Mouse (Mus musculus): ENCODE results near the gene Acsf3. TPM values are rescaled to one million over a fixed set of nuclear protein-coding genes. Genes with fewer than 3 reads are reported as not detected.
A peak's percentile ranks its signal among the peaks of the same experiment; 100 is the strongest.

Gene Acsf3
- polyA plus RNA-seq, 1 experiment from 2014 or later: 17.5 TPM

DNA sequence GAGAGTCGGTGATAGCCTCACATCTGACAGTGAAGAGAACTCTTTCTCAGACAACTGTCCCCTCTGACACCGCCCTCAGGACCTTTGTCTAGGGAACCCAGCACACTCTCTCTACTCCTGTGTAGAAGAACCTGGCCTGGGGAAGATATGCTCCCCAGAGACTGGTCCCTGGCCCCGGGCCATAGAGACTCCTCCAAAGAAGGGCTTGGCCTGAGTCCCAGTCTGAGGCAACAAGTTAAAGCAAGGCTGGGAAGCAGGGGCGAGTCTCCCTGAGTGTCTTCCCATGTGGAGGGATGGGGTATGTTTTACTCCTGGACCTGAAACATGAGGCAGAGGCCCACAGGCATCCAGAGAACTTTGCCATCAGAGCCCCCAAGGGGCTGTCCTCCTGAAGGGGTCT, 70.4 kb downstream of the Acsf3 start:
- Histone ChIP-seq H3K36me3 (ENCODE audit: control insufficient read depth, insufficient read depth, low read length) (no peaks in the 10 kb centered on the region), H3K4me1 (ENCODE audit: control insufficient read depth, insufficient read depth, low read length) (no peaks in the 10 kb centered on the region), H3K4me3 (ENCODE audit: low read depth, low read length) (no peak overlapping the region), H3K27ac (ENCODE audit: low read depth, low read length) (no peak overlapping the region), H3K9ac (ENCODE audit: low read depth, low read length) (no peak overlapping the region), H3K27me3 (ENCODE audit: control insufficient read depth, insufficient read depth, low read length) (peaks cover 16% of the 10 kb centered on the region), H3K4me2 (no peak overlapping the region), H3K9me3 (replicated peaks; ENCODE audit: control insufficient read depth, low read length) (no peaks in the 10 kb centered on the region)
- no peak for ATAC-seq (replicated peaks; ENCODE audit: insufficient number of reproducible peaks, low FRiP score, low TSS enrichment)
- WGBS (ENCODE audit: insufficient replicate concordance): 64% methylated on average over 4 of the region's 4 CpGs

- H3K4me2 ChIP-seq: peak within 1 kb of the TSS; percentile 33
- ATAC-seq (replicated peaks; ENCODE audit: insufficient number of reproducible peaks, low FRiP score, low TSS enrichment): peak; percentile 79
- H3K9me3 ChIP-seq (replicated peaks; ENCODE audit: control insufficient read depth, low read length): no peaks in the 10 kb centered on the region
- no peak within 1 kb of the TSS for H3K27ac ChIP-seq (ENCODE audit: low read depth, low read length)
- WGBS (ENCODE audit: insufficient replicate concordance): 10% methylated on average over 17 of the region's 18 CpGs
- no peak within 1 kb of the TSS for H3K9ac ChIP-seq (ENCODE audit: low read depth, low read length)
- no peaks in the 10 kb centered on the region for H3K36me3 ChIP-seq (ENCODE audit: control insufficient read depth, insufficient read depth, low read length)
- H3K4me1 ChIP-seq (ENCODE audit: control insufficient read depth, insufficient read depth, low read length): no peaks in the 10 kb centered on the region
- no peak within 1 kb of the TSS for H3K4me3 ChIP-seq (ENCODE audit: low read depth, low read length)
- H3K27me3 ChIP-seq (ENCODE audit: control insufficient read depth, insufficient read depth, low read length): peaks cover 19% of the 10 kb centered on the region
These were observed 72.7 kb downstream of the Acsf3 start, which contains the start of gene Cdh15 for GRCm38 (mm10) chr8:122847829-122848561. TSS of gene Cdh15 (plus strand) at chr8:122847966.

GRCm38 (mm10) chr8:122849152-122849910, 74.0 kb downstream of the Acsf3 start:
- no peak overlapping the region for H3K9ac ChIP-seq (ENCODE audit: low read depth, low read length)
- WGBS (ENCODE audit: insufficient replicate concordance): 75% methylated on average over 10 of the region's 11 CpGs
- H3K4me1 ChIP-seq (ENCODE audit: control insufficient read depth, insufficient read depth, low read length): peaks cover 4% of the 10 kb centered on the region; the same call in 1 of the 2 replicates
- H3K4me2 ChIP-seq: no peak overlapping the region
- ATAC-seq (replicated peaks; ENCODE audit: insufficient number of reproducible peaks, low FRiP score, low TSS enrichment): no peak
- no peaks in the 10 kb centered on the region for H3K36me3 ChIP-seq (ENCODE audit: control insufficient read depth, insufficient read depth, low read length)
- H3K9me3 ChIP-seq (replicated peaks; ENCODE audit: control insufficient read depth, low read length): no peaks in the 10 kb centered on the region
- no peak overlapping the region for H3K4me3 ChIP-seq (ENCODE audit: low read depth, low read length)
- peaks cover 19% of the 10 kb centered on the region for H3K27me3 ChIP-seq (ENCODE audit: control insufficient read depth, insufficient read depth, low read length)
- H3K27ac ChIP-seq (ENCODE audit: low read depth, low read length): no peak overlapping the region

DNA sequence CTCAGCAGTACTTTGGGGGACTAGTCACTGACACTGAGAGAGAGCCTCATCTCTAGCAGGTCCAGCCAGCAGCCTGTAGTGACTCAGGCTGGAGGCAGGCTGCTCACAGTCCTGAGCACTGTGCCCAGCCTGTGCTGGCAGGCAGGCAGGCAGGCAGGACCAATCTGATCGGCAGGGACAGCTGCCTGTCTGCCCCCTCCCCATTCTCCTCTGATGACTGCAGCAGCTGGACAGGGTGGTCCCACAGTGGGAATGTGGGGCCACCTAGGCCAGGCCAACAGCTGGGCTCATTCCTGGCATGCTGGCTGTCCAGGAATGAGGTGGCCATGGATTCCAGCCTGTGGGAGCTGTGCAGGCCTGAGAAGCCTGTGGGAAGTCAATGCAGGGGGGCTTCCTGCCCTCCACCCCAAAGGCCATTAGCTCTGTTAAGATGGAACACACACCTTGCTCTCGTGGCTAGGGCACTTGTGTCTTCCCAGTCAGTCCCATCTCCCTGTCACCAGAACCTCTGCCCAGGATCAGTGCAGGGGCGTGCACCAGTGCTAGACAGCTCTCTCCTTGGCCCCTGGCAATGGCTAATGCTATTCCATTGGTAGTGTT, 75.5 kb downstream of the Acsf3 start:
- no peak for ATAC-seq (replicated peaks; ENCODE audit: insufficient number of reproducible peaks, low FRiP score, low TSS enrichment)
- 61% methylated on average over 3 of the region's 3 CpGs for WGBS (ENCODE audit: insufficient replicate concordance)

DNA sequence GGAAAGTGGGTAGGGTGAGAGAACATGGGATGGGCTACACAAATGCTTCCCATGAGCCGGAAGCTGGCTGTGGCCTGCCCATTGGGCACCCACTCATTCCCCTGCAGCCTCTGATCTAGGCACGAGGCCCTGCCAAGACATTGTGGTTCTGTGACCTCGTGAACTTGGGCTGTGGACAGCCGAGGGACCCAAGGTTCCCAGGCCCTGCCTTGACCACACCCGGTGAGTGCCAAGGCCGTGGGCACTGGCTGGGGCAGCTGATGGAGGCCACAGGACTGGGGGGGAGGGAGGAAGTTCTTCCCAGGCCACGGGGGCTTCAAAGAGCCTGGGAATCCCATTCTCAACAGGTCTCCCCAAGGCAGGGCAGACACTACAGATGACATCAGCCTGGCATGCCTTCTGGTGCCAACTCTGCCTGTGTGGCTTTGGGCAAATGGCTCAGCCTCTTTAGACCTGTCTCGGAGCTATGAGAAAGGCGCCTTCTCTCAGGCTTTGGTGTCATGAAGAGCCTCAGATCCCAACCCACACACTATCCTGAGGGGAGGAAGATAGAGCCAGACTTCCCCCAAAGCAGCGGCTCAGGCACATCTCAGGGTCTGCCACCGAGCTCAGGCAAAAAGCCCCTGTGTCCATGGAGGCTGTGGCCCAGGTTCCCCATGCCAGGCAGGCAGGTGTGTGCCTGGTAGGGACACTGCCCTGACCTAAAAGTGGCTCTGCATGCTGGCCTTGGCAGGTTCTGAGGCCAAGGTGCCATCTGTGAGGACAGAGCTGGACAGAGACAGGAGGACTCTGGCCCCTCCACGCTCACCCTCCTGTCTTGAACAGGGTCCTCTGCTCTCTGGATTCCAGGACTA, 76.6 kb downstream of the Acsf3 start:
- H3K9me3 ChIP-seq (replicated peaks; ENCODE audit: control insufficient read depth, low read length): no peaks in the 10 kb centered on the region
- H3K4me3 ChIP-seq (ENCODE audit: low read depth, low read length): no peak overlapping the region
- H3K27me3 ChIP-seq (ENCODE audit: control insufficient read depth, insufficient read depth, low read length): peaks cover 19% of the 10 kb centered on the region
- no peaks in the 10 kb centered on the region for H3K36me3 ChIP-seq (ENCODE audit: control insufficient read depth, insufficient read depth, low read length)
- no peak overlapping the region for H3K9ac ChIP-seq (ENCODE audit: low read depth, low read length)
- no peak overlapping the region for H3K27ac ChIP-seq (ENCODE audit: low read depth, low read length)
- H3K4me2 ChIP-seq: no peak overlapping the region
- ATAC-seq (replicated peaks; ENCODE audit: insufficient number of reproducible peaks, low FRiP score, low TSS enrichment): no peak
- peaks cover 4% of the 10 kb centered on the region; the same call in 1 of the 2 replicates for H3K4me1 ChIP-seq (ENCODE audit: control insufficient read depth, insufficient read depth, low read length)
- WGBS (ENCODE audit: insufficient replicate concordance): 80% methylated on average over 12 of the region's 12 CpGs

More for the DNA sequence above, 75.5 kb downstream of the Acsf3 start:
- Histone ChIP-seq H3K9me3 (replicated peaks; ENCODE audit: control insufficient read depth, low read length) (no peaks in the 10 kb centered on the region), H3K27ac (ENCODE audit: low read depth, low read length) (no peak overlapping the region), H3K4me2 (no peak overlapping the region), H3K36me3 (ENCODE audit: control insufficient read depth, insufficient read depth, low read length) (no peaks in the 10 kb centered on the region), H3K9ac (ENCODE audit: low read depth, low read length) (no peak overlapping the region), H3K4me1 (ENCODE audit: control insufficient read depth, insufficient read depth, low read length) (peaks cover 4% of the 10 kb centered on the region; the same call in 1 of the 2 replicates), H3K4me3 (ENCODE audit: low read depth, low read length) (no peak overlapping the region), H3K27me3 (ENCODE audit: control insufficient read depth, insufficient read depth, low read length) (peaks cover 19% of the 10 kb centered on the region)

GRCm38 (mm10) chr8:122852546-122852905, 77.2 kb downstream of the Acsf3 start:
- peaks cover 4% of the 10 kb centered on the region; the same call in 1 of the 2 replicates for H3K4me1 ChIP-seq (ENCODE audit: control insufficient read depth, insufficient read depth, low read length)
- H3K9me3 ChIP-seq (replicated peaks; ENCODE audit: control insufficient read depth, low read length): no peaks in the 10 kb centered on the region
- ATAC-seq (replicated peaks; ENCODE audit: insufficient number of reproducible peaks, low FRiP score, low TSS enrichment): no peak
- H3K36me3 ChIP-seq (ENCODE audit: control insufficient read depth, insufficient read depth, low read length): no peaks in the 10 kb centered on the region
- 60% methylated on average over 1 of the region's 1 CpGs for WGBS (ENCODE audit: insufficient replicate concordance)
- H3K4me2 ChIP-seq: no peak overlapping the region
- H3K4me3 ChIP-seq (ENCODE audit: low read depth, low read length): no peak overlapping the region
- H3K27me3 ChIP-seq (ENCODE audit: control insufficient read depth, insufficient read depth, low read length): peaks cover 19% of the 10 kb centered on the region
- H3K9ac ChIP-seq (ENCODE audit: low read depth, low read length): no peak overlapping the region
- no peak overlapping the region for H3K27ac ChIP-seq (ENCODE audit: low read depth, low read length)

- 41% methylated on average over 11 of the region's 11 CpGs for WGBS (ENCODE audit: insufficient replicate concordance)
- no peak overlapping the region for H3K27ac ChIP-seq (ENCODE audit: low read depth, low read length)
- H3K4me2 ChIP-seq: no peak overlapping the region; the same call in 1 of the 2 replicates
- H3K27me3 ChIP-seq (ENCODE audit: control insufficient read depth, insufficient read depth, low read length): peaks cover 18% of the 10 kb centered on the region
- no peak overlapping the region for H3K9ac ChIP-seq (ENCODE audit: low read depth, low read length)
- no peak overlapping the region for H3K4me3 ChIP-seq (ENCODE audit: low read depth, low read length)
- H3K9me3 ChIP-seq (replicated peaks; ENCODE audit: control insufficient read depth, low read length): no peaks in the 10 kb centered on the region
- ATAC-seq (replicated peaks; ENCODE audit: insufficient number of reproducible peaks, low FRiP score, low TSS enrichment): no peak
- H3K4me1 ChIP-seq (ENCODE audit: control insufficient read depth, insufficient read depth, low read length): peaks cover 4% of the 10 kb centered on the region; the same call in 1 of the 2 replicates
- no peaks in the 10 kb centered on the region for H3K36me3 ChIP-seq (ENCODE audit: control insufficient read depth, insufficient read depth, low read length)
These were observed 78.1 kb downstream of the Acsf3 start for GRCm38 (mm10) chr8:122853340-122853771.

GRCm38 (mm10) chr8:122854388-122854787, 79.1 kb downstream of the Acsf3 start:
- Histone ChIP-seq H3K9me3 (replicated peaks; ENCODE audit: control insufficient read depth, low read length) (no peaks in the 10 kb centered on the region), H3K4me1 (ENCODE audit: control insufficient read depth, insufficient read depth, low read length) (peaks cover 4% of the 10 kb centered on the region; the same call in 1 of the 2 replicates), H3K9ac (ENCODE audit: low read depth, low read length) (no peak overlapping the region), H3K27ac (ENCODE audit: low read depth, low read length) (no peak overlapping the region), H3K36me3 (ENCODE audit: control insufficient read depth, insufficient read depth, low read length) (no peaks in the 10 kb centered on the region), H3K4me3 (ENCODE audit: low read depth, low read length) (no peak overlapping the region), H3K27me3 (ENCODE audit: control insufficient read depth, insufficient read depth, low read length) (peaks cover 9% of the 10 kb centered on the region), H3K4me2 (no peak overlapping the region)
- 64% methylated on average over 7 of the region's 7 CpGs for WGBS (ENCODE audit: insufficient replicate concordance)
- no peak for ATAC-seq (replicated peaks; ENCODE audit: insufficient number of reproducible peaks, low FRiP score, low TSS enrichment)
